Mouse (Mus musculus) lung, adult 2 months (tissue): ENCODE measurements around the gene Ebf1.

ENCODE experiments used
- CTCF ChIP-seq: fragments of 200-500 bp; IDR thresholded peaks from 2 replicates; pipeline ENCODE4 v1.5.1; 2011; ENCODE audit warnings: mild to moderate bottlenecking, low read length, control low read depth; ENCODE audit not compliant: insufficient read depth
- POLR2A ChIP-seq: fragments of 200-500 bp; IDR thresholded peaks from 2 replicates; pipeline ENCODE4 v1.6.1; 2011; ENCODE audit warnings: low read depth, mild to moderate bottlenecking, control low read depth, low read length, borderline replicate concordance; ENCODE audit errors: extremely low read depth

DNA sequence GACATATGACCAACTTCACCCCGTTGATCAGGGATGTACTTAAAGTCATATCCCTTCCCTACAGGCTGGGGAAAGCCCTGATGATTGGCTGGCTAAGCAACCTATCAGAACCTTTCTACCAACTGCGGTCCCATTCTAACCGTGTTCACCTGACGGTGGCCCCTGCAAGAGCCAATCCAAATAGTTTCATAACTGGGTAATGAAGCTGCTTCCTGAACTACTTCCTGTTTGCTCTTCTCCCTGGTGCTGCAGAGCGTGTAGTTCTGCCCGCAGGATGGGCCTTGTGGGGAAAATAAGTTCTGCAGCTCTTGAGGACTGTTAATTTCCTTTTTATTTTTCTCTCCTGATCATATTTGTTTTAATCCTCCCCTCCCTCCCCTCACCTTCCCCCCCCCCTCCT, 311.3 kb downstream of the Ebf1 start:
- TF ChIP-seq POLR2A (no peak), CTCF (no peak)
